Mouse (Mus musculus) layer of hippocampus, adult 18-20 months (tissue): ENCODE measurements around the gene Ttc3. TPM values are rescaled to one million over a fixed set of nuclear protein-coding genes. Genes with fewer than 3 reads are reported as not detected.
"Not testable (repeated sequence)": the region's sequence is repeated elsewhere in the genome, so short reads cannot be mapped to it uniquely, and the experiment has no call there.

ENCODE experiments used
- DNase-seq, 2 experiments: peaks; one replicate each; pipeline ENCODE4 v3.0.0; 2022; ENCODE audit warnings: low spot score in 2 of 2
- total RNA-seq, 2 experiments: library from RNA; stranded (reverse); gene quantifications; 2 replicates each; pipeline ENCODE4 v1.2.3; 2021

The Ttc3 gene
- total RNA-seq, 2 experiments from 2014 or later = 823 to 869 TPM

GRCm38 (mm10) chr16:94414151-94414550 lies 43.7 kb downstream of the Ttc3 start:
- DNase-seq = no peak

- DNase-seq = no peak
Measured at GRCm38 (mm10) chr16:94420498-94420897, 50.1 kb downstream of the Ttc3 start.

GRCm38 (mm10) chr16:94428948-94429347 lies 58.5 kb downstream of the Ttc3 start:
- no peak for DNase-seq

GRCm38 (mm10) chr16:94435495-94436234 lies 65.2 kb downstream of the Ttc3 start:
- DNase-seq = no peak

GRCm38 (mm10) chr16:94436801-94437200 lies 66.4 kb downstream of the Ttc3 start:
- DNase-seq = no peak

- DNase-seq = no peak
Measured at GRCm38 (mm10) chr16:94441361-94441760, 70.9 kb downstream of the Ttc3 start.

GRCm38 (mm10) chr16:94449151-94449550 lies 78.7 kb downstream of the Ttc3 start:
- no peak for DNase-seq

- DNase-seq = no peak
Measured at GRCm38 (mm10) chr16:94449632-94450031, 79.2 kb downstream of the Ttc3 start.

- DNase-seq = no peak
Measured at GRCm38 (mm10) chr16:94451545-94452488, 81.4 kb downstream of the Ttc3 start.

- DNase-seq = no peak
Measured at GRCm38 (mm10) chr16:94452768-94453167, 82.3 kb downstream of the Ttc3 start.

GRCm38 (mm10) chr16:94454146-94454545 lies 83.7 kb downstream of the Ttc3 start:
- DNase-seq = no peak

GRCm38 (mm10) chr16:94464067-94464466 lies 93.6 kb downstream of the Ttc3 start:
- DNase-seq = no peak

GRCm38 (mm10) chr16:94465900-94466299 lies 95.5 kb downstream of the Ttc3 start:
- no peak for DNase-seq

- not testable (repeated sequence) for DNase-seq
Measured at GRCm38 (mm10) chr16:94466317-94466716, 95.9 kb downstream of the Ttc3 start.

GRCm38 (mm10) chr16:94467337-94468055 lies 97.1 kb downstream of the Ttc3 start:
- DNase-seq = no peak

- no peak for DNase-seq
Measured at GRCm38 (mm10) chr16:94468391-94468790, 98.0 kb downstream of the Ttc3 start.

GRCm38 (mm10) chr16:94472515-94472951 lies 102.1 kb downstream of the Ttc3 start:
- DNase-seq = peak; percentile 74 to 80

GRCm38 (mm10) chr16:94473086-94473822 lies 102.8 kb downstream of the Ttc3 start:
- peak in 1 of 2 experiments; percentile 36 for DNase-seq

- no peak for DNase-seq
Measured at GRCm38 (mm10) chr16:94484752-94485535, 114.5 kb downstream of the Ttc3 start.

GRCm38 (mm10) chr16:94487341-94487740 lies 116.9 kb downstream of the Ttc3 start:
- no peak for DNase-seq
